Mouse (Mus musculus) thymus, adult 2 months (tissue): ENCODE results near the gene Mxd3.

Experiments
- CTCF ChIP-seq: fragments of 200-500 bp; IDR thresholded peaks from 2 replicates; pipeline ENCODE4 v1.5.1; 2012; ENCODE audit warnings: mild to moderate bottlenecking, control low read depth, low read length, moderate library complexity, borderline replicate concordance; ENCODE audit not compliant: control insufficient read depth, poor library complexity, insufficient read depth; ENCODE audit errors: extremely low read depth
- POLR2A ChIP-seq: fragments of 200-500 bp; IDR thresholded peaks from 2 replicates; pipeline ENCODE4 v1.6.1; 2012; ENCODE audit warnings: mild to moderate bottlenecking, low read length, control low read depth, moderate library complexity; ENCODE audit not compliant: control insufficient read depth, poor library complexity, insufficient read depth; ENCODE audit errors: extremely low read depth

DNA sequence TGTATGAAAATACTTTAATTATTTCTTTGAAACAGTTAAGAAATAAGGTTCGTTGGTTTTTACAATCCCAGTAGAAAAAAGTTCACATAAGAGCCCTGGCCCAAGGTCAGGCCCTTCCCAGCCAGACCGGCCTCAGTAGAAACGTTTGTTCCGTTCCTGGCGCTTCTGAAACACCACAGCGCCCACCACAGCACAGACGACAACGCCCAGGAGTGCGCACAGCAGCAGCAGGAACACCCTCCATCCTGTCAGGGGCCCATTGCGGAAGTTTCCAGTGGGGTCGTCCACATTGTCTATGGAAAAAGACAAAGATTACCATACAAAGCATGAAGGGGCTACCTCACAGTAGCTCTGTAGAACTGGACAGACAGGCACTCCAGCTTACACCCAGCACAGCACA, 17.1 kb upstream of the Mxd3 start:
- TF ChIP-seq CTCF (no peak), POLR2A (no peak)
